Mouse (Mus musculus) fibroblast of lung, adult 2 months (primary cell): ENCODE results near the gene Ctns.

Experiments used
- DNase-seq: peaks from one replicate; pipeline ENCODE4 v3.0.0-alpha.2; 2011; ENCODE audit warnings: low read depth

Ctns gene

GRCm38 (mm10) chr11:73137591-73138501 is 61.0 kb downstream of the Ctns start, which contains the start of gene Haspin:
TSS of gene Haspin (minus strand) at chr11:73138294.
- DNase-seq: peak; percentile 49

- no peak for DNase-seq
Observed at GRCm38 (mm10) chr11:73137116-73137515, 61.7 kb downstream of the Ctns start.

GRCm38 (mm10) chr11:73136587-73136986 is 62.3 kb downstream of the Ctns start:
- DNase-seq: no peak

DNA sequence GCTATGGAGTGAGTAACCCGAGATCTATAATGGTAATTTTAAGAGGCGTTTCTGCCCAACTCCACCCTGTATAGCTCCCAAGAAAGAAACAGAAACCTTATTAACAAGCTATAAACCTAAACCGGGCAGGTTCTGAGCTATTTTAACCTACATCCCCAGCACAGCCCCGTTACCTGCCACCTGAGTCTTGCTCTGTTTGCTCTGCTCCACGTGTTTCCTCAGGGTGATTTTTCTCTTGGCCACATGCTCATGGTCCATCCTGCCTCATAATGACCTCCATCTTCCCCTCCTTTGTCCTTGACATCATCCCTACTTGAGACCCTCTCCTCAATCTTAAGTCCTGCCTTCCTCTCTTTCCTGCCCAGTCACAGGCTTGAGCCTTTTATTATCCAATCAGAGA is 64.6 kb downstream of the Ctns start:
- DNase-seq: no peak
